Mouse (Mus musculus) embryonic fibroblast, embryonic 13.5 days (primary cell): Measurements from ENCODE around the gene Rabl3.

ENCODE experiments used
- CTCF ChIP-seq: IDR thresholded peaks from 2 replicates; pipeline ENCODE4 v1.5.1; 2011; ENCODE audit warnings: mild to moderate bottlenecking, control low read depth, low read length, moderate library complexity, borderline replicate concordance; ENCODE audit not compliant: insufficient read depth
- POLR2A ChIP-seq: IDR thresholded peaks from 2 replicates; pipeline ENCODE4 v1.6.1; 2011; ENCODE audit warnings: low read depth, mild to moderate bottlenecking, control low read depth, low read length, moderate library complexity

DNA sequence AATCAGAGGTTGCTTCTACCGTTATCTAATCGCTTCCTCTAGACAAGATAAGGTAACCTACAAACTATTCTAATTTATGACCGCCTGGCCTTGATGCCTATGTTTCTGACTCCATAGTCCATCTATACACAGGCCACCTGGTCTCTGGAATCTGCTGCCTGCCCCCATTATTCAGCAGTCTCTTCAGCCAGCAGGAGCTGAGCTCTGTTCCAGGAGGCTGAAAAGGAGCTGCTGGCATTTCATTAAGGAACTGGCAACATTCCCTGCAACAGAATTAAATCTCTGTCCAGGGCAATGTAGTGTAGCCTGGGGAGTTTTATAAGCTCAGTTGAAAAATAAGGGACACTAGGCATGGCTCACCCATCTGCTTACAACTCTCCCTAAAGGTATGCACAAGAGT is 51.2 kb downstream of the Rabl3 start:
- TF ChIP-seq POLR2A (no peak), CTCF (no peak)
